In genomic region chr3:106722028-106722945, GRCm38 (mm10) we compare ENCODE assay signal across 8 mouse cellular contexts. TPM values are rescaled to one million over a fixed set of nuclear protein-coding genes. Genes with fewer than 3 reads are reported as not detected.
DNase-seq lines count a peak whose midpoint lies in the region; ATAC-seq and TF ChIP-seq lines count a peak whose summit lies in the region.

No protein-coding gene starts in this region.

- H3K79me2 ChIP-seq in CH12.LX (replicated peaks; ENCODE audit: control insufficient read depth, extremely low read depth, insufficient read depth, poor library complexity, severe bottlenecking): peaks cover 6% of the 10 kb centered on the region

- WGBS in forebrain, embryonic 11.5 days: 2% methylated on average over 33 of the region's 33 CpGs
- under 1% methylated on average over 33 of the region's 33 CpGs for WGBS in heart, embryonic 16.5 days
- WGBS in liver, embryonic 15.5 days (ENCODE audit: insufficient replicate concordance): 1% methylated on average over 33 of the region's 33 CpGs
- WGBS in neural tube, embryonic 12.5 days: 3% methylated on average over 33 of the region's 33 CpGs

- peak; percentile 24 for TF ChIP-seq RAD21 in CH12.LX (IDR thresholded peaks at IDR 0.05; ENCODE audit: low read depth, low read length)

- peak in 1 of 2 experiments; percentile 43; a peak in 2 of 4 replicates for TF ChIP-seq CTCF in CH12.LX (conservative IDR thresholded peaks at IDR 0.05 in 1 of 2, IDR thresholded peaks at IDR 0.05 in 1 of 2; ENCODE audit: low read depth in 2 of 2, low read length in 2 of 2)

- in situ Hi-C loops in CH12.LX (cut with MboI; ENCODE audit: low pct_ligation_motif_present, low pct_unique_long_range_greater_than_20kb, low sequenced_read_pairs): no loop called here

- DNase-seq in CH12.LX (ENCODE audit: extremely low read depth): peak; percentile 94
- peak; percentile 62 for DNase-seq in c-Kit-positive CD71-positive TER-119-negative erythroid progenitor cells, embryonic 14.5 days (ENCODE audit: low read depth)
- peak; percentile 84 for DNase-seq in forebrain, embryonic 11.5 days (ENCODE audit: low spot score)
- peak; percentile 82 to 87 for DNase-seq in kidney, postnatal 36 days
- peak; percentile 89 for DNase-seq in telencephalon, adult 2 months (ENCODE audit: low read depth, low spot score)

- H3K9me3 ChIP-seq in CH12.LX (replicated peaks; ENCODE audit: low read length): no peaks in the 10 kb centered on the region
- H3K9me3 ChIP-seq in forebrain, embryonic 11.5 days (ENCODE audit: control insufficient read depth, low read length): no peaks in the 10 kb centered on the region
- no peaks in the 10 kb centered on the region for H3K9me3 ChIP-seq in heart, embryonic 16.5 days (replicated peaks; ENCODE audit: control insufficient read depth, low read length)
- H3K9me3 ChIP-seq in liver, embryonic 15.5 days (replicated peaks): no peaks in the 10 kb centered on the region
- peaks cover 4% of the 10 kb centered on the region for H3K9me3 ChIP-seq in neural tube, embryonic 12.5 days

- H3K27me3 ChIP-seq in CH12.LX (replicated peaks): no peaks in the 10 kb centered on the region
- H3K27me3 ChIP-seq in forebrain, embryonic 11.5 days (ENCODE audit: control insufficient read depth, insufficient read depth, low read length): no peaks in the 10 kb centered on the region
- no peaks in the 10 kb centered on the region for H3K27me3 ChIP-seq in heart, embryonic 16.5 days (ENCODE audit: control insufficient read depth, insufficient read depth, low read length)
- H3K27me3 ChIP-seq in liver, embryonic 15.5 days: no peaks in the 10 kb centered on the region
- H3K27me3 ChIP-seq in neural tube, embryonic 12.5 days (replicated peaks): no peaks in the 10 kb centered on the region

- no peak; the same call in 1 of the 2 replicates for TF ChIP-seq EP300 in CH12.LX (IDR thresholded peaks at IDR 0.05; ENCODE audit: low read length)

- peak; percentile 69 for TF ChIP-seq POLR2A in CH12.LX (IDR thresholded peaks at IDR 0.05; ENCODE audit: low read depth, low read length)

- H3K9ac ChIP-seq in CH12.LX (ENCODE audit: insufficient read depth, low read depth): peak overlapping the region; percentile 91
- peak overlapping the region; percentile 69 for H3K9ac ChIP-seq in forebrain, embryonic 11.5 days (ENCODE audit: low read length)
- H3K9ac ChIP-seq in heart, embryonic 16.5 days (ENCODE audit: low read length): peak overlapping the region; percentile 80
- H3K9ac ChIP-seq in liver, embryonic 15.5 days: peak overlapping the region; percentile 58
- H3K9ac ChIP-seq in neural tube, embryonic 12.5 days: peak overlapping the region; percentile 56

- H3K27ac ChIP-seq in CH12.LX (ENCODE audit: insufficient read depth, low read depth): peak overlapping the region; percentile 92
- H3K27ac ChIP-seq in forebrain, embryonic 11.5 days (ENCODE audit: low read depth, low read length): peak overlapping the region; percentile 83
- peak overlapping the region; percentile 99 for H3K27ac ChIP-seq in heart, embryonic 16.5 days (ENCODE audit: low read length)
- H3K27ac ChIP-seq in liver, embryonic 15.5 days (replicated peaks): peak overlapping the region; percentile 89
- H3K27ac ChIP-seq in neural tube, embryonic 12.5 days: peak overlapping the region; percentile 67

- H3K4me3 ChIP-seq in CH12.LX (replicated peaks in 1 of 3; ENCODE audit: low read depth in 2 of 3, low read length in 2 of 3, poor library complexity in 1 of 3): peak overlapping the region; percentile 68 to 84 (median 78)
- peak overlapping the region; percentile 64 for H3K4me3 ChIP-seq in forebrain, embryonic 11.5 days (ENCODE audit: low read depth, low read length)
- peak overlapping the region; percentile 83 for H3K4me3 ChIP-seq in heart, embryonic 16.5 days (ENCODE audit: low read length)
- H3K4me3 ChIP-seq in liver, embryonic 15.5 days (replicated peaks): peak overlapping the region; percentile 72
- H3K4me3 ChIP-seq in neural tube, embryonic 12.5 days: peak overlapping the region; percentile 64

- peak overlapping the region; percentile 65; the same call in 1 of the 2 replicates for H3K4me2 ChIP-seq in CH12.LX (ENCODE audit: insufficient read depth, low read depth, poor library complexity, severe bottlenecking)
- H3K4me2 ChIP-seq in forebrain, embryonic 11.5 days (ENCODE audit: low read depth, low read length, severe bottlenecking): peak overlapping the region; percentile 67
- H3K4me2 ChIP-seq in heart, embryonic 16.5 days (ENCODE audit: low read depth, low read length): peak overlapping the region; percentile 79
- peak overlapping the region; percentile 82 for H3K4me2 ChIP-seq in liver, embryonic 15.5 days
- H3K4me2 ChIP-seq in neural tube, embryonic 12.5 days (replicated peaks): peak overlapping the region; percentile 70

- ATAC-seq in forebrain, embryonic 11.5 days (replicated peaks; ENCODE audit: low FRiP score): peak; percentile 93
- ATAC-seq in heart, embryonic 16.5 days (replicated peaks; ENCODE audit: extremely low read depth, insufficient read depth, low FRiP score): peak; percentile 89
- peak; percentile 84 for ATAC-seq in liver, embryonic 15.5 days (ENCODE audit: insufficient read depth)
- peak; percentile 96 for ATAC-seq in neural tube, embryonic 12.5 days (ENCODE audit: low FRiP score, low read depth)

- no peaks in the 10 kb centered on the region for H3K36me3 ChIP-seq in CH12.LX (replicated peaks in 1 of 2; ENCODE audit: control insufficient read depth in 1 of 2, insufficient read depth in 1 of 2, low read length in 1 of 2)
- no peaks in the 10 kb centered on the region for H3K36me3 ChIP-seq in forebrain, embryonic 11.5 days (ENCODE audit: control insufficient read depth, insufficient read depth, low read length)
- H3K36me3 ChIP-seq in heart, embryonic 16.5 days (ENCODE audit: control insufficient read depth, insufficient read depth): no peaks in the 10 kb centered on the region
- no peaks in the 10 kb centered on the region for H3K36me3 ChIP-seq in liver, embryonic 15.5 days (replicated peaks)
- H3K36me3 ChIP-seq in neural tube, embryonic 12.5 days: no peaks in the 10 kb centered on the region

- peaks cover 0 to 8% of the 10 kb centered on the region in 2 experiments; a peak in 1 of 4 replicates for H3K4me1 ChIP-seq in CH12.LX (ENCODE audit: control insufficient read depth in 1 of 2, insufficient read depth in 2 of 2)
- H3K4me1 ChIP-seq in forebrain, embryonic 11.5 days (replicated peaks; ENCODE audit: control insufficient read depth, insufficient read depth, low read length): no peaks in the 10 kb centered on the region
- 0 out of 2 replicates have a peak, but pooled peaks cover 2% of the 10 kb centered on the region for H3K4me1 ChIP-seq in heart, embryonic 16.5 days (ENCODE audit: control insufficient read depth, insufficient read depth, low read length)
- H3K4me1 ChIP-seq in liver, embryonic 15.5 days (replicated peaks): peaks cover 7% of the 10 kb centered on the region; the same call in 1 of the 2 replicates
- H3K4me1 ChIP-seq in neural tube, embryonic 12.5 days: 0 out of 2 replicates have a peak, but pooled peaks cover 2% of the 10 kb centered on the region

- dilution Hi-C loops in CH12.LX (cut with MboI; ENCODE audit: extremely low pct_ligation_motif_present, extremely low pct_unique_long_range_greater_than_20kb, low sequenced_read_pairs): no loop called here

TF ChIP-seq in CH12.LX, 34 proteins besides CTCF, POLR2A, EP300 and RAD21 (continues in another document):
- no peak for TF ChIP-seq TBP (conservative IDR thresholded peaks at IDR 0.05; ENCODE audit: low read depth, low read length)
- TF ChIP-seq JUND (conservative IDR thresholded peaks at IDR 0.05; ENCODE audit: low read depth, low read length): no peak
- TF ChIP-seq USF1 (IDR thresholded peaks at IDR 0.05; ENCODE audit: low read depth, low read length): peak; percentile 61
- no peak; the same call in 1 of the 2 replicates for TF ChIP-seq ZNF384 (IDR thresholded peaks at IDR 0.05; ENCODE audit: low read depth, low read length)
- TF ChIP-seq SMC3 (IDR thresholded peaks at IDR 0.05; ENCODE audit: low read depth, low read length): no peak; the same call in 1 of the 2 replicates
- TF ChIP-seq GABPA (IDR thresholded peaks at IDR 0.05; ENCODE audit: insufficient replicate concordance, low read depth, low read length): no peak
- peak; percentile 64 for TF ChIP-seq ETS1 (conservative IDR thresholded peaks at IDR 0.05; ENCODE audit: low read depth, low read length)
- TF ChIP-seq JUN (IDR thresholded peaks at IDR 0.05; ENCODE audit: insufficient read depth, low read depth, low read length): no peak; the same call in 1 of the 2 replicates
- peak; percentile 39; the same call in 1 of the 2 replicates for TF ChIP-seq MEF2A (IDR thresholded peaks at IDR 0.05; ENCODE audit: borderline replicate concordance, low read depth, low read length)
- TF ChIP-seq E2F4 (IDR thresholded peaks at IDR 0.05; ENCODE audit: insufficient replicate concordance, low read depth, low read length): 0 out of 2 replicates have a peak, but pooled peaks have one; percentile 44
- peak; percentile 74; the same call in 1 of the 2 replicates for TF ChIP-seq RCOR1 (conservative IDR thresholded peaks at IDR 0.05; ENCODE audit: low read depth, low read length)
- TF ChIP-seq NRF1 (IDR thresholded peaks at IDR 0.05; ENCODE audit: low read depth, low read length): no peak
- no peak for TF ChIP-seq UBTF (IDR thresholded peaks at IDR 0.05; ENCODE audit: low read depth, low read length)
- no peak; the same call in 1 of the 2 replicates for TF ChIP-seq MAZ (IDR thresholded peaks at IDR 0.05; ENCODE audit: low read depth, low read length)
- peak; percentile 69; the same call in 1 of the 2 replicates for TF ChIP-seq MAX (IDR thresholded peaks at IDR 0.05; ENCODE audit: low read length)
- no peak for TF ChIP-seq MYC (IDR thresholded peaks at IDR 0.05; ENCODE audit: low read depth, low read length)
- peak; percentile 86 for TF ChIP-seq MXI1 (IDR thresholded peaks at IDR 0.05; ENCODE audit: low read depth, low read length)
- peak; percentile 70; the same call in 1 of the 2 replicates for TF ChIP-seq CHD1 (IDR thresholded peaks at IDR 0.05; ENCODE audit: low read depth, low read length)
- TF ChIP-seq BHLHE40 (IDR thresholded peaks at IDR 0.05; ENCODE audit: low read depth, low read length): no peak
- TF ChIP-seq NELFE (IDR thresholded peaks at IDR 0.05; ENCODE audit: low read depth, low read length): peak; percentile 55
- TF ChIP-seq TCF12 (IDR thresholded peaks at IDR 0.05; ENCODE audit: low read depth, low read length): peak; percentile 52; the same call in 1 of the 2 replicates

RNA-seq across cellular contexts. Expression of gene Lrif1, which starts 37.5 kb away (rescaled TPM):
- total RNA-seq in CH12.LX (2012; rRNA removed) (11.2 and 11.5 TPM in 2 replicates), CH12.LX (2014; rRNA removed) (38.1 and 42.1 TPM in 2 replicates)
- polyA plus RNA-seq in CH12.LX (2012; ENCODE audit: insufficient read length, low read depth): 25.6 and 30.4 TPM in 2 replicates
- polyA plus RNA-seq in forebrain, embryonic 11.5 days (2014; fragmentation: Nextera tagmentation; extraction: Ambion mirVana): 15.0 and 17.8 TPM in 2 replicates
- 10.4 and 13.3 TPM in 2 replicates for polyA plus RNA-seq in heart, embryonic 16.5 days (2015; fragmentation: Nextera tagmentation; extraction: Ambion mirVana)
- polyA plus RNA-seq in liver, embryonic 15.5 days (2015; fragmentation: Nextera tagmentation; extraction: Ambion mirVana): 3.4 and 3.8 TPM in 2 replicates
- 16.6 and 21.7 TPM in 2 replicates for polyA plus RNA-seq in neural tube, embryonic 12.5 days (2016; fragmentation: Nextera tagmentation; extraction: Ambion mirVana)

Comparison
In these comparisons a context has a peak if more than half of its experiments do, and no peak if none do; other contexts are left out.
1. Peak in every context shown above with its lines: DNase-seq, ATAC-seq, H3K4me3 ChIP-seq and H3K27ac ChIP-seq.